Mouse (Mus musculus) CH12.LX (cell line): Measurements from ENCODE around the gene Cd164l2. TPM values are rescaled to one million over a fixed set of nuclear protein-coding genes. Genes with fewer than 3 reads are reported as not detected.

ENCODE experiments used
- DNase-seq: peaks from one replicate; pipeline ENCODE4 v3.0.0-alpha.2; 2013; ENCODE audit errors: extremely low read depth
- H3K27ac ChIP-seq: 2 replicates; pipeline ENCODE4 v1.5.1; 2012; ENCODE audit warnings: low read depth, mild to moderate bottlenecking, control low read depth, moderate library complexity; ENCODE audit not compliant: insufficient read depth
- H3K27me3 ChIP-seq: replicated peaks from 2 replicates; pipeline ENCODE3; 2012; ENCODE audit warnings: inconsistent platforms
- H3K36me3 ChIP-seq, 2 experiments: replicated peaks in 1 of 2; 2 replicates each; pipeline versions ENCODE3 to v1.6.1; 2012; ENCODE audit warnings: inconsistent platforms in 1 of 2, low read length in 1 of 2, mild to moderate bottlenecking in 1 of 2, mixed read lengths in 1 of 2, moderate library complexity in 1 of 2; ENCODE audit not compliant: control insufficient read depth in 1 of 2, insufficient read depth in 1 of 2
- H3K4me1 ChIP-seq, 2 experiments: 2 replicates each; pipeline ENCODE4 v1.6.1; 2012; ENCODE audit warnings: inconsistent platforms in 1 of 2, moderate library complexity in 1 of 2; ENCODE audit not compliant: insufficient read depth in 2 of 2, control insufficient read depth in 1 of 2
- H3K4me2 ChIP-seq: 2 replicates; pipeline ENCODE4 v1.6.1; 2012; ENCODE audit warnings: low read depth, mild to moderate bottlenecking, control low read depth; ENCODE audit not compliant: poor library complexity, insufficient read depth, severe bottlenecking
- H3K4me3 ChIP-seq, 3 experiments: fragments of 150-350 bp in 1 of 3; sonication (generic) in 1 of 3; replicated peaks in 1 of 3; 2 replicates each; pipeline versions ENCODE3 to v1.5.1; 2011 to 2012; ENCODE audit warnings: low read depth in 2 of 3, low read length in 2 of 3, mild to moderate bottlenecking in 2 of 3, moderate library complexity in 2 of 3, control low read depth in 1 of 3, improper control_type of control experiment in 1 of 3, inconsistent platforms in 1 of 3, mixed read lengths in 1 of 3; ENCODE audit not compliant: poor library complexity in 1 of 3
- H3K79me2 ChIP-seq: replicated peaks from 2 replicates; pipeline ENCODE4 v1.6.1; 2012; ENCODE audit warnings: mild to moderate bottlenecking, moderate library complexity; ENCODE audit not compliant: control insufficient read depth, poor library complexity, insufficient read depth, severe bottlenecking; ENCODE audit errors: extremely low read depth
- H3K9ac ChIP-seq: 2 replicates; pipeline ENCODE4 v1.6.1; 2012; ENCODE audit warnings: low read depth, mild to moderate bottlenecking, control low read depth, moderate library complexity; ENCODE audit not compliant: insufficient read depth
- H3K9me3 ChIP-seq: replicated peaks from 2 replicates; pipeline ENCODE3; 2012; ENCODE audit warnings: low read length, inconsistent platforms, mixed read lengths
- CHD2 ChIP-seq: IDR thresholded peaks from 2 replicates; pipeline ENCODE4 v1.6.1; 2011; ENCODE audit warnings: low read length, improper control_type of control experiment
- CTCF ChIP-seq, 2 experiments: IDR thresholded peaks in 1 of 2; conservative IDR thresholded peaks in 1 of 2; 2 replicates each; pipeline ENCODE4 v1.5.1; 2011 to 2012; ENCODE audit warnings: low read depth in 2 of 2, low read length in 2 of 2, improper control_type of control experiment in 1 of 2, inconsistent platforms in 1 of 2, mild to moderate bottlenecking in 1 of 2, moderate library complexity in 1 of 2
- ELF1 ChIP-seq: IDR thresholded peaks from 2 replicates; pipeline ENCODE4 v1.6.1; 2014; ENCODE audit warnings: low read depth, mild to moderate bottlenecking, inconsistent platforms, low read length, improper control_type of control experiment
- EP300 ChIP-seq: IDR thresholded peaks from 2 replicates; pipeline ENCODE4 v1.6.1; 2011; ENCODE audit warnings: low read length, improper control_type of control experiment
- GABPA ChIP-seq: IDR thresholded peaks from 2 replicates; pipeline ENCODE4 v1.6.1; 2012; ENCODE audit warnings: low read depth, low read length, improper control_type of control experiment, inconsistent platforms; ENCODE audit not compliant: insufficient replicate concordance
- MAFK ChIP-seq: IDR thresholded peaks from 2 replicates; pipeline ENCODE4 v1.6.1; 2011; ENCODE audit warnings: low read length, improper control_type of control experiment; ENCODE audit not compliant: insufficient replicate concordance
- MAX ChIP-seq: IDR thresholded peaks from 2 replicates; pipeline ENCODE4 v1.6.1; 2011; ENCODE audit warnings: low read length, improper control_type of control experiment
- MAZ ChIP-seq: IDR thresholded peaks from 2 replicates; pipeline ENCODE4 v1.6.1; 2012; ENCODE audit warnings: low read depth, mild to moderate bottlenecking, inconsistent platforms, low read length, improper control_type of control experiment, moderate library complexity
- PAX5 ChIP-seq: IDR thresholded peaks from 2 replicates; pipeline ENCODE4 v1.6.1; 2012; ENCODE audit warnings: low read length, inconsistent platforms, mixed read lengths
- POLR2A ChIP-seq: IDR thresholded peaks from 2 replicates; pipeline ENCODE4 v1.6.1; 2011; ENCODE audit warnings: low read depth, mild to moderate bottlenecking, improper control_type of control experiment, low read length
- RCOR1 ChIP-seq: conservative IDR thresholded peaks from 2 replicates; pipeline ENCODE4 v1.6.1; 2012; ENCODE audit warnings: low read depth, mild to moderate bottlenecking, inconsistent platforms, low read length, improper control_type of control experiment
- TBP ChIP-seq: conservative IDR thresholded peaks from 2 replicates; pipeline ENCODE4 v1.6.1; 2011; ENCODE audit warnings: low read depth, low read length, improper control_type of control experiment
- USF1 ChIP-seq: IDR thresholded peaks from 2 replicates; pipeline ENCODE4 v1.6.1; 2014; ENCODE audit warnings: low read depth, mild to moderate bottlenecking, inconsistent platforms, low read length, improper control_type of control experiment
- ZC3H11A ChIP-seq: IDR thresholded peaks from 2 replicates; pipeline ENCODE4 v1.6.1; 2012; ENCODE audit warnings: low read depth, mild to moderate bottlenecking, inconsistent platforms, low read length, improper control_type of control experiment
- ZNF384 ChIP-seq: IDR thresholded peaks from 2 replicates; pipeline ENCODE4 v1.6.1; 2012; ENCODE audit warnings: low read depth, low read length, improper control_type of control experiment, inconsistent platforms
- dilution Hi-C: fragments of 300-500 bp; cut with MboI; formaldehyde crosslinking; loops from 2 replicates; pipeline ENCODE4 v1.14.3; 2020; ENCODE audit warnings: low sequenced_read_pairs; ENCODE audit not compliant: extremely low pct_unique_long_range_greater_than_20kb, extremely low pct_ligation_motif_present
- in situ Hi-C: fragments of 300-500 bp; cut with MboI; formaldehyde crosslinking; loops from 3 replicates; pipeline ENCODE4 v1.14.3; 2019; ENCODE audit warnings: low sequenced_read_pairs, low pct_ligation_motif_present, low pct_unique_long_range_greater_than_20kb, mixed read lengths
- polyA plus RNA-seq: library from polyadenylated mRNA; unstranded; fragments of >175 nt; gene quantifications from 2 replicates; pipeline ENCODE4 v1.2.1, GENCODE M21; 2012; ENCODE audit warnings: low read depth; ENCODE audit not compliant: insufficient read length
- total RNA-seq, 2 experiments: library from RNA; depleted of rRNA; stranded (reverse); fragments of 300-350 nt in 1 of 2; fragments of >200 nt in 1 of 2; gene quantifications; 2 replicates each; pipeline ENCODE4 v1.2.3; 2012 to 2014

Cd164l2 gene
- total RNA-seq (2012; rRNA removed): not detected in 2 replicates
- total RNA-seq (2014; rRNA removed): not detected in 2 replicates
- not detected in 2 replicates for polyA plus RNA-seq

DNA sequence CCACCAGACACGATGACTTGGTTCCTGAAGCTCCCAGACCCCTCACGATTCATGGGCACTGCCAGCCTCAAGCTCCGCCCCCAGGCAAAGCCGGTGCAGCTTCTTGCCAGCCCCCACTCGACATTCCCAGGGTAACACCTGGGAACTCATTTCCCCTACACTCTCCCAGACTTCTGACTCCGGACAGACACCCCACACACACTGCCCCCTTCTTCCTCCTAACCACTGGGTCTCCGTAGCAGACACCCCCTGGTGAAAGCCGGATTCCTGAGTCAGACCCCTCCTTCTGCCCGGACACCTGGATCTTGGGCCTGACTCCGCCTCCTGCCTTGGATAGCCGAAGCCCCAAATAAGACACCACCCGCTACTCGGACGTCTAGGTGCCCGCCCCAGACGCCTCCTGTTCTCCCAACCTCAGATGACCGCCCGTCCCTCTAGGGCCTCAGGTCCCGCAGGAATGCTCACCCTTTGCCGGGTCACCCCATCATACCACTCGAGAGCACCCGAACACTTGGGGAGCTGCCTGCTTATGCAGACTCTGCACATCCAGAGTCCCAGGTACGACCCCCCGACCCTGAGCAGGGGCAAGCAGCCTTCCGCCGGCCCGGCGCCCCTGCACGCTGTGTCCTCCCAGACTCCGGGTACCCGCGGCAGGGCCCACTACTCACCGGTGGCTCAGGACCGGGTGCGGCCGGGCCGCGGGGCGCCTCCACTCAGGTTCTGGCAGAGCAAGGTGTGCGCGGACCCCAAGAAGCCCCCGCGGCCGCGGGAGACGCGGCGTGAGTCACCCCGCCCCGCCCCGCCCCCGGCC, at the start of gene Cd164l2, which contains the start of gene Gpr3:
Gene Cd164l2, plus strand, starts transcription at position 381 of the 811 bp plus-strand sequence.
Gene Gpr3, minus strand, starts transcription at position 786 of the 811 bp plus-strand sequence.
- no peak for DNase-seq
- H3K9me3 ChIP-seq: no peaks in the 10 kb centered on the region
- H3K4me3 ChIP-seq: peak within 1 kb of the TSS; percentile 10 to 57 (median 49)
- H3K36me3 ChIP-seq: no peaks in the 10 kb centered on the region
- H3K4me2 ChIP-seq: peak within 1 kb of the TSS; percentile 62
- dilution Hi-C loops: no loop called here
- peak within 1 kb of the TSS; percentile 4; the same call in 1 of the 2 replicates for H3K9ac ChIP-seq
- TF ChIP-seq TBP (no peak), POLR2A (no peak), PAX5 (no peak), MAFK (no peak), ZNF384 (no peak)
- H3K27me3 ChIP-seq: peaks cover 50% of the 10 kb centered on the region
- in situ Hi-C loops: loop anchor here (5.0 kb wide), 1 partner anchor 90 kb away; no protein-coding TSS in a partner anchor
- H3K4me1 ChIP-seq: peaks cover 10 to 14% of the 10 kb centered on the region in 2 experiments
- H3K79me2 ChIP-seq: no peaks in the 10 kb centered on the region
- H3K27ac ChIP-seq: no peak within 1 kb of the TSS

- H3K79me2 ChIP-seq: peaks cover 49% of the 10 kb centered on the region
- H3K36me3 ChIP-seq: peaks cover 5 to 46% of the 10 kb centered on the region in 2 experiments
- H3K4me2 ChIP-seq: no peak overlapping the region
- dilution Hi-C loops (no loop called here), in situ Hi-C loops (no loop called here)
- H3K9ac ChIP-seq: no peak overlapping the region
- no peak for DNase-seq
- H3K27me3 ChIP-seq: no peaks in the 10 kb centered on the region
- H3K4me3 ChIP-seq: no peak overlapping the region
- no peak for TF ChIP-seq CTCF (conservative IDR thresholded peaks at IDR 0.05 in 1 of 2, IDR thresholded peaks at IDR 0.05 in 1 of 2; ENCODE audit: low read depth in 2 of 2, low read length in 2 of 2)
- TF ChIP-seq MAX: no peak
- no peak for TF ChIP-seq TBP
- TF ChIP-seq ZNF384: no peak
- no peak for TF ChIP-seq MAZ
- no peak for TF ChIP-seq CHD2
- no peak for TF ChIP-seq GABPA
- no peak for TF ChIP-seq RCOR1
- TF ChIP-seq ZC3H11A: no peak
- TF ChIP-seq ELF1: no peak
- no peak for TF ChIP-seq USF1
- no peak for TF ChIP-seq EP300
- H3K4me1 ChIP-seq: peaks cover 8 to 50% of the 10 kb centered on the region in 2 experiments
- peaks cover 4% of the 10 kb centered on the region for H3K9me3 ChIP-seq
- no peak overlapping the region for H3K27ac ChIP-seq
Observed at GRCm38 (mm10) chr4:133162196-133162595, 49.7 kb upstream of the Cd164l2 start.
